Mouse (Mus musculus) G1E-ER4 (cell line): Measurements from ENCODE around the gene Plekha5. TPM values are rescaled to one million over a fixed set of nuclear protein-coding genes. Genes with fewer than 3 reads are reported as not detected.

Source experiments
- GATA1 ChIP-seq: IDR thresholded peaks from one replicate; pipeline ENCODE4 v1.8.0; 2012; ENCODE audit warnings: low read length, inconsistent platforms
- polyA plus RNA-seq: library from polyadenylated mRNA; stranded (reverse); fragments of >175 nt; gene quantifications from 2 replicates; pipeline ENCODE4 v1.2.3, GENCODE M21; 2012

Plekha5 gene
- polyA plus RNA-seq, 1 experiment, result not detected

DNA sequence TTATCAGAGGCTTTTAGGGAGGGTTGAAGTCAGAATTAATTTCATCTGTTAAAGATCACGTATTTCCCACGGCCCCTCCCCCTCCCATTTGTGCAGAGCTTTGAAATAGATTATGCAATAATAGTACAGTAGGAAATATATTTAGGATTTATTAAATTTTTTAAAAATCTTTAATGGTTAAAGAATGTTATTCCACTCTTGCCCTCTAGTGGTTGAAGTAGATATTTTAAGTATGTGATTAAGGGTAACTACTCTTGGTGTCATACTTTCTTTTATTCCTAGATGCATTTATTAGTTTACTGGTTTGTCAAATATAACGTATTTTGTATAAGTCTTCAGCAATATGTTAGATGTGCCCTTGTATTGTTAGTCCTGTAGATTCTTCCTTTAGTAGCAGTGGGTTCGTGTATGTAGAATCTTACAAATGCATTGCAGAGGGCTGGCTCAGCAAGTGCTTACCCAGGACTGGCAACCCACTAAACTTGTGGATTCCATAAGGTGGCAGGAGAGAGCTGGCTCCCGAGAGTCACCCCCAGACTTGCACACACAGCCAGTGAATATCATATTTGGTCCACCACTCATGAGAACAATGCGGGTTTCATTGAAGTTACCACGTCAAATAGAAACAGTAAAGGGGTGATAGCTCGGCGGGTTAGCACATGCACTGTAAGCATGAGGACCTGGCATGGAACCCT lies 51.7 kb downstream of the Plekha5 start:
- no peak for TF ChIP-seq GATA1

DNA sequence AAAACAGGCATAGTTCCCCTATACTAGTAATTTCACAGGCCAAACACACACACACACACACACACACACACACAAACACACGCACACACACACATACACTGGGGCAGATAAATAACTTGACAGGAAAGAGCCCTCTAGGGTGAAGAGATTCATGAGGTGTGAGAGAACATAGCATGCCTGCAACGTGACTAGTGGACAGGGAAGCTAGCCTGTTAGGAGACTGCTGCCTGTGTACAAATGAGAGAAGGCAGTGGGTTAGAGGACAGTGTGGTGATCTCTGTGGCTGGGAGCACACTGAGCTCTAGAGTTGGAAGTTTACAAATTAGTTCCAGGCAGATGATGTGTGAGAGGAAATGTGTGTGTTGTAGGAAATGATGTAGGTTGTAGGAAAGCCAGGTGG lies 53.1 kb downstream of the Plekha5 start:
- no peak for TF ChIP-seq GATA1

DNA sequence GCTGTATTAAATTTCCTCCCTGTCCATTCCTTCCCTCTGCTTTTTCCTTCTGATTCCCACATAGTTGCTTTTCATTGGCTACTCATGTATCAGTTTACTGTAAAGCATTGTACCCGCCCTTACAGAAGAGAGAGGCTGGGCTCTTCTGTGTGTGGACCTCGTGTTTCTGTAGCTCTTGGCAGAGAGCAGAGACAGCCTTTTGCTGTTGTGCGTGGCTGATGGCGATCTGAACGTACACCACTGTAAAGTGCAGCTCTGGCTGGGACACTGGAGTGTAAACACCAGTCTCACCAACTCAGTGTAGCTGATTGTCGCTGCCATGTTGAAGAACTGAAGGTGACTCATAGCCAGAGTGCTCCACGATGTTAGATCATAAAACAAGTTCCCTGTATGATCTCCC lies 54.2 kb downstream of the Plekha5 start:
- TF ChIP-seq GATA1, result no peak

DNA sequence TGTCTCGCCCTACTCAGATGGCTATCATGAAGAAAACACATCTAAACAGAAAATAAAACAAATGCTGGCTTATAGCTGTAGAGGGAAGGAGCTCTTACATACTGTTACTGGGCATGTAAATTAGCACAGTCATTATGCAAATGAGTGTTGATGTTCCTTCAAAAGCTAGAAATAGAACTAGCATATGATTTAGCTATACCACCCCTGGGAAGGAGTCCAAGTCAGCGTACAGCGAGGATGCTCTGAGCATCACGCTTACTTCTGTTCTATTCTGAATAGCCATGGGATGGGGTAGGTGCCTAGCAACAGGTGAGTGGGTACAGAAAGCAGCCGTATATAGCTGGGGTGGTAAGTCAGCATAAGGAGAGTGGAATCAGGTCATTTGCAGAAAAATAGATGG lies 55.1 kb downstream of the Plekha5 start:
- no peak for TF ChIP-seq GATA1

DNA sequence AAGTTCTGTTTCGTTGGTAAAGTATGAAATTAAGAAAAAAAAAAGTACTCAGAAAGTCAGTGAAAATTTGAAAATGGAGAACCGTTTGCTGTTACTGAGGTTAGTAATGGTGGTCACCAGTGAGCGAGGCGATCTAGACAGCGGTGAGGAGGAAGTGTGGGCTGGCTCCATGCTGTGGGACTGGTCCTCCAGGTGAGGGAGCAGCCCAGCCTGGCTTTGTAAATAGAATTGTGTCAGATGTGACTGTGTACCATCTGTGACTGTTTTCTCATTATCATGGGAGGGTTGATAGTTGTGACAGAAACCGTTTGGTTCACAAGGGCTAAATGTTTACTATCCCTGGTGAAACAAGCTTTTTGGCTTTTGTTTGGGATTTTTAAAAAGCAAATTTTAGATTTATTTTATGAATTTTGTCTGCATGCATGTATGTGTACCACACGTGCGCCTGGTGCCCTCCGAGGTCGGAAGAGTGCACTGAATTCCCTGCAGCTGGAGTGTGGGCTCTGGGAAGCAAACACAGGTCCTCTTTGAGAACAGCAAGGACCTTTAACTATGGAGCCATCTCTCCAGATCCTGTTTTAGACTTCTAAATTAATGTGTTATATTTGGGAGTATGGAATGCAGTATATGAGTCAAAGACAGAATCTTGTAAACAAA lies 56.7 kb downstream of the Plekha5 start:
- no peak for TF ChIP-seq GATA1

DNA sequence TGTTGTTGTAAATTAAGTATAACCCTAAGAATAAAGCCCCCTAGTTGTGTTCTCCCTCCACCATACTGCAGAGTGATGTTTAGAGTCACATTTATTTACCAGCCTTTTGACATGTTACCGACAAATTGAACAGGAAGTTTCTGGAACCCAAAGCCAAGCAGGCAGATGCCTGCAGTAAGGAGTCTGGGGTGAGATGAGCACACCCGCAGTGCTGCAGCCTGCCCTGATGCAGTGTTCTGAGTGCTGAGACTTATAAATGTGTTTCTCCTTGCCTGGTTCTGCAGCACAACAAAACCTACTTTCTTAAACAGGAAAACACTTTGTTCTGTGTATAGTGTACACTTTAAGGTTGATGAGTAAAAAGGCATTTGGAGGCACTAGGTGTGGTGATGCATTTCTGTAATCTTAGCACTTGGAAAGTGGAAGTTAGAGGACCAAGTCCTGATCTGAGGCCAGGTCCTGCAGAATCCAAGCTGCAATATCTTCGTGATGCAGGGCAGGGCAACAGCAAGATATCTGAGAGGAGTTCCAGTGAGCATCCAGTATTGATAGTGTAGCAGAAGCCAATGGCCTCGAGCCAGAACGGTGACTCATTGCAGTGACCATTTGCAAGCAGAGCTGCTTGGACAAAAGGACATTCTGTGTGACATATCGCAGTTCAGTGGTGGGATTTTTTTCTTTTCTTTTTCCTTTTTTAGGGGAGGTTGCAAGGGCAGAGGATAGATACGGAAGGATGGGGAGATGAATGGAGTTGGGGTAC lies 58.0 kb downstream of the Plekha5 start:
- TF ChIP-seq GATA1, result no peak

DNA sequence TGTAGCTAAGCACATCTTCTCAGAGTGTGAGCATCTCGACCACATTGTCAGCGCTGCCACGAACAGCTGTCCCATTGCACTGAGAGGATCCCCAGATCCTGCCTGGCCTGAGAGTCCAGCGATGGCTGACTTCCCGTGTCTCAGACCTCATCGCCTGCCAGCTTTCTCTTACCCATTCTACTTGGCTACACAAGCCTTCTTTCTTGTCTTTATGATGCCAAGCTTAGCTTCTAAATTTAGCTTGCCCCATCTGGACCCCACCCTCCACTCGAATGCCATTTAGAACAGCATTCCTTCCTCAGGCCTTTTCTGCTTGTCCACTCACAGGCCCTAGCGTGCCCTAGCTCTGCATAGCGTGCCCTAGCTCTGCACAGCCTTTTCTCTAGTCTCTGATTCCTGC lies 60.3 kb downstream of the Plekha5 start:
- TF ChIP-seq GATA1, result no peak

DNA sequence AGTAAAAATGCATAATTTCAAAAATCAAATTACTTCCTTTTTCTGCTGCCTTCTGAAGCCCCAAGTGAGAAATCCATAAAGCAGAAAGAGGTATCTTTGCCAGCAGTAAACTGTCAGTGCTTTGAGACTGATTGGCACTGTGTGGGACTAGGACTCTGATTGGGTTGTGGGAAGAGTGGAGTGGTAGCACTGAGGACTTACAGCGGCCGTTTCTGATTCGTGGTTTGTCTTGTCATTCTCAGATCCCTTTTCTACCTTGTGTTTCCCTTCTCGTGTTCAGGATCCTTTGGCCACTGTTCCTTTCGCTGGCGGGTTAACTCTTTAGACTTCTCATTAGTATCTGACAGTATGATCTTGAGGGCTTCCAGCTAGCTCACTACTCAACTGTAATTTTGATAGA lies 61.8 kb downstream of the Plekha5 start:
- no peak for TF ChIP-seq GATA1

DNA sequence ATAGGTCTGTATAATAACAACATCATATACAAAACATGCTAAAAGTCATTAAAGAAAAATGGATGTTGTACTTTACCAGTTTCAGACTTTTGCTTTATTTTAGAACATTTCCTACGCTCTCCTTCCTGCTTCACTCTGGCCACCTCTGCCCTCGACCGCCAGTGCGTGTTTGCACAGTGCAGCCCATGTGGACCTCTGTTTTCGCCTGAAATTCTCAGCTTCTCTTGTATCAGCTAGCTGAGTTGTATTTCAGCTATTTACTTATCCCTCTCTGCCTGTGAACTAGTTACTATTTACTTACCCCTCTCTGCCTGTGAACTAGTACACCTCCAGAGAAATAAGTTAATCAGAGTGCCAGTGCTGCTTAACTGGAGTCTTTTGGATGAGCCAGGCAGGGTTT lies 62.8 kb downstream of the Plekha5 start:
- TF ChIP-seq GATA1, result no peak

DNA sequence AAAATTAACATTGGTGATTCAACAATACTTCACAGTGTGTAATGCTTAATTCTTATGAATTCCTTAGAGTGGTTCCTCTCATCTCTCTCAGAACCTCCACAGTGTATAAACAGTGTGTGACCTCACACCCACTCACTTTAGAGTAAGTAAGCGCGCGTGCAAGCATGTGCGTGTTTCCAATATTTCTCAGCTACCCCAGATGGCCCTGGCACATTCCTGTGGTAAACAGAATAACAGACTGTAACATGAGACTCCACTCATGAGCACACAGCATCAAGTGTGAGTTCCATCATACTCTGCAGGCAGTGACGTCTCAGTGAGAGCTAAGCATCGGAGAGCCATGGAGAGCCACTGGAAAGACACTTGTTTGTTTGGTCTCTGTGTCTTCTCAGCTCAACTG lies 63.6 kb downstream of the Plekha5 start:
- TF ChIP-seq GATA1, result no peak

DNA sequence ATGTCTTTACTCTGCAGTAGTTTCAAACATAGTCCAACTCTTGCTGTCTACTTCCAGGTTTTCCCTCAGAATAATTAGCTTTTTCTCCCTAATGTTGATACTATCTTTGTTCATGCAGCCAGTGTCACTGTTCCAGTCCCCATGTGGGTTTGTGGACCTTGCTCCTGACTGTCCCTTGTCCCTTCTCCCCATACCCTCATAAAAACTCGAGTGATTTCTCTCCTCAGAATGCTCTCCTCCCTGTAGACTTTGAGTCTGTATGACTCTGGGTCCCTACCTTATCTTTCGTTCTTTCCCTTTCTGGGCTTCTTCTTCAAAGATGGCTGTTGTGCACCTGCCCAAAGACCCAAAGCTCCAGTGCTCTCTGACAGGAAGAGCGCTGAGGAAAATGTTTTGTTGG lies 64.8 kb downstream of the Plekha5 start:
- TF ChIP-seq GATA1, result no peak

DNA sequence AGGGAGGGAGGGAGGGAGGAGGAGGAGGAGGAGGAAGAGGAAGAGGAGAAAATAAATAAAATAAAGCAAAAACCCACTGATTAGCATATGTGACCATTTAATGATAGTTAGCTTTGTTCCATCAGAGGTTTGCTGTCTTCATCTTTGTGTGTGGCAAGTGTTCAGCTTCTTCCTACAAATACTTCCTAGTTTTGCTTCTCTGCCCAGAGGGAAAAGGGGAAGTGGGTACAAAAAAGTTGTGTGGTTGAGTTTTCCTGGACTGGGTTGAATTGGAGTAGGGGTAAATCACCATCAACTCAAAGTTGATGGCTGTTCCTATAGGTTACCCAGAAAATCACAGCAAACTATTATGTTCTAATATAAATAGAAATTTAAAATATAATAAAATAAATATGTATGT lies 65.7 kb downstream of the Plekha5 start:
- no peak for TF ChIP-seq GATA1

DNA sequence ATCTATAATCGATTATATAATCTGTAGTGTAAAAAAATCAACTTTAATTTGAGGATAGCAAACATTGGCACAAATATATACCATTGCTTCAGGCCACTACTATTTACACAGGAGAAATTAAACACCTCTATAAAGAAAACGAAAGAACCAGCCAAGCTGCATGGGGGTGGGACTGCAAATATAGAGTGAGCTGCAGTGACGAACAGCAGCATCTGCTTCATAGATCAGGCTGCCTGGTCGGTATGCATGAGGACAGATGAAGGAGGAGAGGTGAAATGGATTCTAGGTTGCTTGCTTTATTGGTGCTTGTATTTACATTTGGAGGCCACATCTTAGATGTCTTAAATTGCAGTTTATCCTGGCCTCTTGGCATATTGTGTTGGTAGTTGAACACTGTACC lies 66.4 kb downstream of the Plekha5 start:
- no peak for TF ChIP-seq GATA1

DNA sequence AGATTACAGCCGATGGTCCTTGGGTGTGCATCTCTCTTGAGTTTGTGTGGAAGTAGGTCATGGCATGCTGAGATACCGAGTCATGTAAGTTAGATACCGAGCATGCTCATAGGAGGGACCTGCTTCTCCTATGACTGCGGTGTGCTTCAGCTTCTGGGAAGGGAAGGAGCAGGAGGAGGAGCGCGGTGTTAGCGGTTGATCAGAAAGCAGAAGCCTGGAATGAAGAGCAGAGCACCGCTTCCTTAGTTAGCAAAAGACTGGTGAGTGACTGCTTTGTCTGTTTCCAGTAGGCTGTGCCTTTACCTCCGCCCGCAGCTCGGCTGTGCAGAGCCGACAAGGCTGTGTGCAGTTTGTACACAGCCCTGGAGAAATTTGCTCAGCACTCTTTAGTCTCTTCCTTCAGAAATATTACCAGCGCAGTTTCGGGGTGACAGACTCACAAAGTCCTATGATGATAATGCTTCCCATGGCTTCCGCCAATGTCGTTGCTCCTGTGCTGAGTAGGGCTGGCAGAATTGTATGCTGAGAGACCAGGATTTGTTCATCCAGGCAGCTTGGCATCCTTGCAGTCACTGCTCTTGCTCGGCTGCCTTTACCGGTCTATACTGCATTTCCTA lies 67.2 kb downstream of the Plekha5 start:
- no peak for TF ChIP-seq GATA1

DNA sequence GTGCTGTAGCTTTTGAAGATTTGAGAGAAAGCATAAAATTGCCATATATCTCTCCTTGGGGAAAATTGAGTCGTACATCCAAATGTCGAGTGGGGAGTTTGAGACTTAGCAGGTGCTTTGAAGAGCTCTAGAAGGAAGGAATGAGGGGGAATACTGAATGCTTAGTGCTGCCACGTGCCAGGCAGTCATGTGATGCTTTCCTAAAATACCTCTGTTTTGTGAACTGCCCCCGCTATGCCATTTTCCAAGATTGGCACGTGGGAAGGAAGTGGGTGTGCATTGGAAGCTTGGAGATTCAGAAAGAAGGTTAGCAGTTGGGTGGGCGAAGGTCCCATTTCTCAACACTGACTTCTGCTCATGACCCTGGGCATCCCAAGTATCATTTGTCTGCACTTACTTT lies 68.2 kb downstream of the Plekha5 start:
- no peak for TF ChIP-seq GATA1

DNA sequence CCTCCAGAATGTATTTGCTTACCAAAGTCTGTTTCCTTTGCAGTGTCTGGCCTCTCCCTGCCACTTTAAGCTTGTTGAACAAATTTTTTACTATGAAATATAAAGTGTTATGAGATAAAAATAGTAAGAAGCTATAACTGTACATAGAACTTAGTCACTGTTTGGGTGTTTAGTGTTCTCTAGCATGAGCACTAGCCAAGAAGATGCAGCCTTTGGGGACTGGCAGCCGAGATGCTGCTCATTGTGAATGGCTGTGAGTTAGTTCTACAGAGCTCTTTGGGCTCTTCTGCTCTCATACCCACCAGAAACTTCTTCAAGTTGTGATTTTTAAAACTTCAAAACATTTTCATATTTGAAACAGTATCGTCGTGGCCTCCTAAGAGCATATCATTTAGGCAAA lies 74.2 kb downstream of the Plekha5 start:
- no peak for TF ChIP-seq GATA1
